Mouse (Mus musculus) CD4-positive, CD25-positive, alpha-beta regulatory T cell, adult 2 months (primary cell): Measurements from ENCODE around the gene Nxf7.
"Not testable (repeated sequence)": the region's sequence is repeated elsewhere in the genome, so short reads cannot be mapped to it uniquely, and the experiment has no call there.

Experiments used
- DNase-seq: peaks from one replicate; pipeline ENCODE4 v3.0.0-alpha.2; 2012; ENCODE audit warnings: low read depth, low spot score

The Nxf7 gene

DNA sequence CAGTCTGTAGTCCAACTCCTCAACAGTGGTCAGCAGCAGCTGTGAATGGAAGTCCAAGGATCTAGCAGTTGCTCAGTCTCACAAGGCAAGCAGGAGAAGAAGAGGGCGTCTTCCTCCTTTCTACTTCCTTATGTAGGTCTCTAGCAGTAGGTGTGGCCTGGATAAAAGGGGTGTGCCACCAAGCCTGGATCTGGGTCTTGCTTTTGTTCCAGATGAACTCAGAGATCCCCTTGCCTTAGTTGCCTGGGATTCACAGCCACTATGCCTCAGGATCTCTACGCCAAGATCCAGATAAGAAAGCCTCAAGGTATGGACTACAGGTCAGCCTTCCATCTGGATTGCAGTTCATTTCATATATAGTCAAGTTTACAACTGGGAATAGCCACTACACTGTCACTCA is at the start of gene Nxf7:
Nxf7 (minus strand) TSS at position 101 of the 400 bp plus-strand sequence.
- DNase-seq, result no peak

DNA sequence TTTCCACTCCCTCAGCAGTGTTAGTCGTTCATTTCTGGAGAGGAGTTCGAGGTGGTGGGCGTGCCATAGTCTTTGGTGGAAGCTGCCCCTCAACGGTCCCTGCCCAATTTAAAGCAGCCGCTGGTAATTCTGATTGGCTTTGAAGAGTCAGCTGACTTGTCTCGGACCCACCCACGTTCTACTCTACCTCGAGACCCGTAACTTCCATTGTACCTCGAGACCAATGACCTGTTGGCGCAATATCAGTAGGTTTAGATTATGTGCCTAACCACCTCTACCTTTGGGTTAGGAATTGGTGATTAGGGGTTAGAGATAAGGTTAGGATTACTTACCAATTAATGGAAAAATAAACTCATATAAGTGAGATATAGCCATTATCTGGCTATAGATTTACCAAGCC is 29.0 kb upstream of the Nxf7 start, which contains the start of gene Prame:
Prame (minus strand) TSS at position 101 of the 400 bp plus-strand sequence.
- no peak for DNase-seq

DNA sequence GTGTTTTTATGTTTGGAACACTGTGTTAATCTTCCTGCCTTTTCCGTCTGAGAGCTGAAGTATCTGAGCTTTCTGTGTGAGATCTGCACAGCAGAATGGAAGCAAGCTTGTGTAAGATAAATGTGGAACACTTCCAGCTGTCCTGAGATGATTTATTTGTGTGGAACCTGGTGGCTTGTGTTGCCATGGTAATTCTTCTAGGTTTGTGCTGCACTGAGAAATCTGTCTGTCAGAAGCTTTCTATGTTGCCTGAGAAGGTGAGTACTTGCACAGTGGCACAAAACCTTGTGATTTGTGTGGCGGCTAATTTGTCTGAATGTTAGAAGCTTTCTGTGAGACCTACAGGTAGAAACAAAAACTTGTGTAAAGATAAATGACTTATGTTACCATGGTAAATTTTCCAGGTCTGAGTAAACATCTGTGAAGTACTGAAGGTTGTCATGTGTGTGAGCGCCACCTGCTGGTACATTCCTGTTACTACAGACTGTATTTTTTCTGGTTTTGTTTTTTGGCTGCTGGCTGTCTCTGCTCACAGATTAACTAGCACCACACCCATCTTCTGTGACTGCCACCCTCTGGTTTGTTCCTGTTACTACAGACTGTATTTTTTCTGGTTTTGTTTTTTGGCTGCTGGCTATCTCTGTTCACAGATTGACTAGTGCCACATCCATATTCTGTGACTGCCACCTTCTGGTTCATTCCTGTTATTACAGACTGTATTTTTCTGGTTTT is 2.9 kb upstream of the Nxf7 start:
- DNase-seq, result peak; percentile 70

DNA sequence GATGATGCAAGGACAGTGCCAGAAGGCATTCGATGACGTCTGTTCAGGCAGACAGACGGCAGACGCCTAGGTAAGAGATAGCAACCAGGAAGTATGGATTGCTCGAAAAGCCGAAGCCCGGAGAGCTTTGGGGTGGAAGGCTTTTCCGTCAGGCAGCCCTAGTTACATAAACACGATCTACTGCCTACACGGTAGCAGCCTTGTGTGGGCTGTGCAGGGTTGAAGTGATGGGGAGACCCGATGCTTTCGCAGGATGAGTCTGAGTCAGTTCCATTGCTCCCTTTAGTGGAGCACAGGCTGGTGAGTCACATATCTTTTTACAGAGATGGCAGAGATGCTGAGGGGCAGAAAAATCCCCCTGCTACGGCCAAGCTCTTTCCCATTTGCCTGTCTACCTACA is 481 bp downstream of the Nxf7 start:
- DNase-seq, result no peak

DNA sequence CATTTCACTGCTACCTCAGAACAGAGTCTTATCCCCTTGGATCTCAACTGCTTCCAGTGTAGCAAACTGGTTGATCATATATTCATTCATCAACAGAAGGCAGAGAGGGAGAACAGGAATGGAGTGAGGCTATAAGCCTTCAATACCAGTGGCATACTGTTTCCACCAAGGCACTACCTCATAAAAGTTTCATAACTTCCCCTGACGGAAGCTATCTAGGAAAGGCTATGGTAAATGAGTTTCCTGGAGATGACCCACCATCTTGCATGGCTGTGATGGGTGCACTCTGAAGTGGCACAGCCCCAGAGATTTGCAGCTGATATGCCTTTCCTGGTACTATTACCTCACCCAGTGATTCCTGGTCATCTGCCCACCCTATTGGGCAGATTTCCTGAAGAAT is 22.2 kb downstream of the Nxf7 start:
- no peak for DNase-seq

DNA sequence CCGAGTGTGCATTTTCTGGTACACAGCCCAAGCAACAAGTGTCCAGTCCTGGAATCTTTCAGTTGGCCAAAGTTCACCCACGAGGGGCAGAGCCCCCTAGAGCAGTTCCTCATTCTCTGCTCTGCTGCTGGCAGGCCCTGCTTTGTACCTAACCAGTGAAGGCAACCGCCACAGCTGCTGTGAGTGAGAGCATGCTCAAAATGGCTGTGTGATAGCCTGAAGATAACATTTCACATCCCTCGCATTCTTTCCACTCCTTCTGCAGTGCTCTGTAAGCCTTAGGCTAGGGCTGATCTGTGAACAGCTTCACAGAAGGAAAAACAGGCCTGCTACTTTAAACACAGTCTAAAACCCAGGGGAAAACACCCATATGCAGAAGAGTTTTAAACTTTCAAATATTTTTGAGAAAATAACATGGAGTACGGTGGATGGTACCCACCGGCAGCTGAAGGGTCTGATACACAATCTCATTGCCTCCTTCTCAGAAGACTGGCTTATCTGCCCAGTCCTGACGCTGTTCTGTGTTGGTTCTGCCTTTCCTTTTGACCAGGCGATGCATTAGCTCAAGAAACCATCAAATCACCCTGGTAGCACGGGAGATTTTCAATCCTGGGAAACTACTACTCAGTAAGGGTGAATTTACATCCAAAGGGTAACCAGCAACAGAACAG is 23.5 kb downstream of the Nxf7 start:
- DNase-seq, result not testable (repeated sequence)

DNA sequence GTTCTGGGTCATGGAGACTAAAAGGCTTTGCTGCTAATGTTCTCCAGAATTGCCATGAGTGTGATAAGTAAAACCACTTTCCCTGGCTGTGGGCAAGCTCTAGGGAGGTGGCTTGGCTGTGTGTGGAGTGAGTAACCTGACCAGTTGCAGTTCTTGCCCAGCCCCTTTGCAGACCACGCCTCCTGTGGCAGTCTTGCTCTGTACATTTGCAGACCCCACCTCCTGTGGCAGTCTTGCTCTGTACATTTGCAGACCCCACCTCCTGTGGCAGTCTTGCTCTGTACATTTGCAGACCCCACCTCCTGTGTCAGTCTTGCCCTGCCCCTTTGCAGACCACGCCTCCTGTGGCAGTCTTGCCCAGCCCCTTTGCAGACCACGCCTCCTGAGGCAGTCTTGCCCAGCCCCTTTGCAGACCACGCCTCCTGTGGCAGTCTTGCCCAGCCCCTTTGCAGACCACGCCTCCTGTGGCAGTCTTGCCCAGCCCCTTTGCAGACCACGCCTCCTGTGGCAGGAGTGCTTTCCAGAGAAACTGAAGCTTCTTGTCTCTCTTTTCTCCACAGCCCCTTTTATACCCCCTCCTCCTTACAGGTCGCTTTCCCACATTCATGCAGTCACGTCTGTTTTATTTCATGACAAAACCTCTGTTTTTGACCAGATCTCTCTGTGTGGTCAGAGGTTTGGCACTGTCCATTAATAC is 24.2 kb downstream of the Nxf7 start:
- DNase-seq, result not testable (repeated sequence)

DNA sequence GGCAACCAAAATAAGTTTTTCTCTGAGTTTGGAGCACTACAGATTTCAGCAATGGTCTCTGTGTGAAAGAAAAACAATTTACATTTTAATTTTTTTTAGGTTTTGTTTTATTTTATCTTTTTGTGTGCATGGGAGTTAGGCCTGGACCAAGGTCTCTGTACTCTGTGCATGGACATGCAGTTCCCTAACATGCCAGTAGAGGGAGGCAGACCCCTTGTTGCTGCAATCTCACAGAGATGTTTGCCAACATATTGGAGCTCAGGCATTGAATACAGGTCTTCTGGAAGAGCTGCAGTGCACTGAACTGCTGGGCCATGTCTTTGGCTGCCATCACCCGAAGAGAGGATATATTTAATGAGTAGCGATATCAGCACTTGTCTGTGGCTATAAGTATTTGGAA is 29.1 kb downstream of the Nxf7 start:
- DNase-seq, result peak; percentile 73

DNA sequence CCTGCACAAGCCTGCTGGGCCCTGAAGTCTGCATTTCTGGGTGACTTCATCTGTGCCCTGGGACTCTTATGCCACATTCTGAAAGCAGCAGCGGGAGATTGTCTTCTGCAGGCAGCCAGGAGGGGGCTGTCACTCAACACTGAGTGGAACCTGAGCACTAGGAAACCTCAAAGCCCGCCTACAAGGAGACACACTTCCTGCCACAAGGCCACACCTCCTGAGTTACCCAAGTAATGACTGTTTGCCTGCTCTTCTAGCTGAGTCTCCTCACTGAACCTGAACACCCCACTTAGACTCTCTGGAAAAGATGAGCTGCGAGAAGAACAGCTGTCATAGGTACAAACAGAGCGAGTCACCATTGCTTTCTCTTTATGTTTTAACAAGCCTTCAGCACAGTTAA is 33.6 kb downstream of the Nxf7 start:
- DNase-seq, result peak; percentile 70

DNA sequence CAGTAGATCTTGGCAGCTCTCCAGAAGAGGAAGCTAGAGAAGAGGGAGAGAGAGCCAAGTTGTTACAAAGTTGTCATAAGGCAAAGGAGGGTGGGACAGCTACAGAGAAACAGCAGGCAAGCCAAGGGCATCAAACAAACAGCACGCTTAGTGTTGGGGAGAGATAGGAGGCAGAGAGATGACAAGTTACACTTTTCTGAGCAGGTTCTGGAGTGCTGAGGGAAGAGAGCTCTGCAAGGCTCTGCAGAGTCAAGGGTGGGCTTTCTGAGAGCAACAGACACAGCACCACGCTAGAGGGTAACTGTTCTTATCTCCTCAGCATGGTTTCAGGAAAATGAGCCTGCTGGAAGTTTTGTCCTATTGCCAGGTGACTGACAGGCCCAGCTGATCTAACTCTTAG is 35.7 kb downstream of the Nxf7 start:
- no peak for DNase-seq

DNA sequence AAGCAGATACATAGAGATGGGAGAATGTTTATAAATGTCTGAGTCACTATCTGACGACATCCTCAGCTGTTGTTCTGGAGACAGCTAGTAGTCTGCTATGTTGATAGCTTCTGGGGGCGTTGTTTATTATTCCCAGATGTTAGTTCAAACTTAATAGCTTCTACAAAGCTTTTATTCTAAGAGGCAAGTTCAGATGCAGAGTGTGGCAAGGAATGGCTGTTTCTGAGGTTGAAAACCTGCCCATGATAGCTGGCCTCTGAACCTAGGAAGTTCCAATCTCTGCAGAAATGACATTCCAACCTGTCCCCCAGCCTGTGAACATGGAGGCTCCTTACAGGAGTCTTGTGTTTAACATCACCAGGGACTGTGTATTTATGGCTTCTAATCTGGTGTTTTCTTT is 36.9 kb downstream of the Nxf7 start:
- not testable (repeated sequence) for DNase-seq

DNA sequence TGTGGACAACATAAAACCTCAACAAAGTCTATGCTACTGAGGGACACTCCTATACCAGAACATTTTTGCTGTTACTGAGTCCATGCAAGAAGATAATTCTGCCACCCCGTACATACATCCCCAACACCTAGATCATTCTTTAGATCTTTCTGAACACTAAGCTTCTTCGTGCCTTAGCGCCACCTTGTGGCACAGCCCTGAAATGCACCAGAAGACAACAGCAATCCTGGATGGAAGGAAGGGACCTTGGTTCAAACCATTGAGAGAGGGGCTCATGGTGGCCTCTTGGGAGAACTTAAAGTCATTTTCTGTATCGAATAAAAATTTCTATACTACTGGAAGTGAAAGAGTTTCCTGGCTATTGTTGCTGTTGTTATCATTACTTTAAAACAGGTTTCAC is 37.6 kb downstream of the Nxf7 start:
- peak; percentile 45 for DNase-seq

DNA sequence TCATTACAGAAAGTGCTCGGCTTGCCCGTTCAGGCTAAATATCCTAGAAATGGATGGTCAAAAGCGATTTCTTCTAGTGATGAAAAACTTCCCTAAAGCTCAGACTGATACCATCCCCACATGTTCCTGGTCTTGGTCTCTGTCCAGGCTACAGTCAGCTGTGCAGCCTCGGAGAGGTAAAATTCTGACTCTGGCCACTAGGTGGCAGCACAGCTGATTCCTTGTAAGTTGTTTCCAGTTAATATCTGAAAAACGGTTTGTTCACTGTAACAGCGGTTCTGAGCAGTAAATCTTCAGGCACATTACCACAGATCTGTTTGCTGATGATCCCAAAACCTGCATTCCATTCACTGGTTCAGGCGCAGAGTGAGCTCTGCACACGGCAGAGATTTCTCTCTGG is 38.9 kb downstream of the Nxf7 start:
- DNase-seq, result peak; percentile 1
